Mouse (Mus musculus) embryonic facial prominence, embryonic 12.5 days (tissue): Measurements from ENCODE around the gene Sat2. TPM values are rescaled to one million over a fixed set of nuclear protein-coding genes. Genes with fewer than 3 reads are reported as not detected.
A peak's percentile ranks its signal among the peaks of the same experiment; 100 is the strongest.
"Not testable (repeated sequence)": the region's sequence is repeated elsewhere in the genome, so short reads cannot be mapped to it uniquely, and the experiment has no call there.

Experiments
- ATAC-seq: fragments of 200-750 bp; cut with Nextera tagmentation; 2 replicates; pipeline ENCODE4 v1.8.0; 2017; ENCODE audit not compliant: insufficient number of reproducible peaks, insufficient read depth, low FRiP score, low TSS enrichment
- H3K27ac ChIP-seq: fragments of 300-500 bp; sonication (generic); 2 replicates; pipeline ENCODE4 v1.5.1; 2016; ENCODE audit warnings: mild to moderate bottlenecking
- H3K27me3 ChIP-seq: fragments of 300-500 bp; sonication (generic); 2 replicates; pipeline ENCODE4 v1.6.1; 2016; ENCODE audit warnings: mild to moderate bottlenecking, moderate library complexity
- H3K36me3 ChIP-seq: fragments of 300-500 bp; sonication (generic); 2 replicates; pipeline ENCODE4 v1.6.1; 2016; ENCODE audit warnings: mild to moderate bottlenecking
- H3K4me1 ChIP-seq: fragments of 300-500 bp; sonication (generic); 2 replicates; pipeline ENCODE4 v1.6.1; 2016
- H3K4me2 ChIP-seq: fragments of 300-500 bp; sonication (generic); replicated peaks from 2 replicates; pipeline ENCODE4 v1.6.1; 2016; ENCODE audit warnings: mild to moderate bottlenecking, moderate library complexity
- H3K4me3 ChIP-seq: fragments of 300-500 bp; sonication (generic); 2 replicates; pipeline ENCODE4 v1.5.1; 2016; ENCODE audit warnings: mild to moderate bottlenecking
- H3K9ac ChIP-seq: fragments of 300-500 bp; sonication (generic); 2 replicates; pipeline ENCODE4 v1.6.1; 2016; ENCODE audit warnings: mild to moderate bottlenecking, moderate library complexity
- H3K9me3 ChIP-seq: fragments of 300-500 bp; sonication (generic); 2 replicates; pipeline ENCODE4 v1.6.1; 2016; ENCODE audit warnings: mild to moderate bottlenecking, moderate library complexity
- WGBS: fragments of 180-500 bp; shearing (Covaris S2); methylation state at CpG from one replicate; pipeline ENCODE4 v1.1.7; 2016; 5-methylcytosine and 5-hydroxymethylcytosine counted together
- polyA plus RNA-seq: library from polyadenylated mRNA; unstranded; fragments of >200 nt; fragmentation: Nextera tagmentation; extraction: Ambion mirVana; gene quantifications from 2 replicates; pipeline ENCODE4 v1.2.1, GENCODE M21; 2016

Gene Sat2
- polyA plus RNA-seq, 1 experiment from 2014 or later, result 25.8 TPM

- not testable (repeated sequence) for H3K27me3 ChIP-seq, ATAC-seq, H3K27ac ChIP-seq, H3K36me3 ChIP-seq, H3K4me3 ChIP-seq, H3K4me1 ChIP-seq, H3K9me3 ChIP-seq, H3K9ac ChIP-seq
- H3K4me2 ChIP-seq, result peak overlapping the region; percentile 34; the same call in 1 of the 2 replicates
- 52% methylated on average over 11 of the region's 11 CpGs for WGBS
These were observed 7.6 kb upstream of the Sat2 start for GRCm38 (mm10) chr11:69614257-69614588.

- WGBS, result 47% methylated on average over 10 of the region's 10 CpGs
- Histone ChIP-seq H3K27me3 (peaks cover 6% of the 10 kb centered on the region; the same call in 1 of the 2 replicates), H3K36me3 (no peaks in the 10 kb centered on the region), H3K4me1 (peaks cover 8% of the 10 kb centered on the region; the same call in 1 of the 2 replicates), H3K4me2 (no peak overlapping the region), H3K4me3 (no peak overlapping the region), H3K9me3 (no peaks in the 10 kb centered on the region), H3K9ac (0 out of 2 replicates have a peak overlapping the region, but pooled peaks have one; percentile 19), H3K27ac (no peak overlapping the region)
- ATAC-seq, result no peak
These were observed 5.0 kb upstream of the Sat2 start for GRCm38 (mm10) chr11:69616781-69617180.

GRCm38 (mm10) chr11:69617805-69618204 lies 4.0 kb upstream of the Sat2 start, which contains the start of gene Shbg:
Gene Shbg (minus strand): TSS chr11:69617905.
- H3K9ac ChIP-seq, result 0 out of 2 replicates have a peak within 1 kb of the TSS, but pooled peaks have one; percentile 19
- H3K36me3 ChIP-seq, result no peaks in the 10 kb centered on the region
- H3K27me3 ChIP-seq, result peaks cover 6% of the 10 kb centered on the region; the same call in 1 of the 2 replicates
- H3K27ac ChIP-seq, result no peak within 1 kb of the TSS
- H3K4me1 ChIP-seq, result peaks cover 13% of the 10 kb centered on the region
- 74% methylated on average over 5 of the region's 5 CpGs for WGBS
- no peak within 1 kb of the TSS for H3K4me2 ChIP-seq
- ATAC-seq, result no peak
- no peak within 1 kb of the TSS for H3K4me3 ChIP-seq
- H3K9me3 ChIP-seq, result no peaks in the 10 kb centered on the region

- Histone ChIP-seq H3K4me3 (no peak overlapping the region), H3K27ac (no peak overlapping the region), H3K36me3 (no peaks in the 10 kb centered on the region), H3K27me3 (no peaks in the 10 kb centered on the region; the same call in 1 of the 2 replicates), H3K4me1 (peaks cover 13% of the 10 kb centered on the region), H3K4me2 (no peak overlapping the region), H3K9me3 (no peaks in the 10 kb centered on the region), H3K9ac (no peak overlapping the region)
- ATAC-seq, result no peak
- 81% methylated on average over 7 of the region's 7 CpGs for WGBS
These were observed 1.3 kb upstream of the Sat2 start for GRCm38 (mm10) chr11:69620394-69621081.

- 50% methylated on average over 6 of the region's 6 CpGs for WGBS
- H3K9me3 ChIP-seq, result no peaks in the 10 kb centered on the region
- H3K9ac ChIP-seq, result peak overlapping the region; percentile 75
- H3K4me2 ChIP-seq, result peak overlapping the region; percentile 78
- peaks cover 13% of the 10 kb centered on the region for H3K4me1 ChIP-seq
- peak overlapping the region; percentile 70 for H3K27ac ChIP-seq
- H3K36me3 ChIP-seq, result no peaks in the 10 kb centered on the region
- no peak for ATAC-seq
- peak overlapping the region; percentile 52 for H3K4me3 ChIP-seq
- H3K27me3 ChIP-seq, result no peaks in the 10 kb centered on the region
These were observed 582 bp downstream of the Sat2 start for GRCm38 (mm10) chr11:69622406-69622805.

- peaks cover 13% of the 10 kb centered on the region for H3K4me1 ChIP-seq
- WGBS, result 74% methylated on average over 4 of the region's 4 CpGs
- peak overlapping the region; percentile 75; the same call in 1 of the 2 replicates for H3K9ac ChIP-seq
- ATAC-seq, result no peak
- no peaks in the 10 kb centered on the region for H3K36me3 ChIP-seq
- peak overlapping the region; percentile 78 for H3K4me2 ChIP-seq
- H3K27ac ChIP-seq, result no peak overlapping the region
- H3K4me3 ChIP-seq, result peak overlapping the region; percentile 52
- no peaks in the 10 kb centered on the region for H3K9me3 ChIP-seq
- no peaks in the 10 kb centered on the region for H3K27me3 ChIP-seq
These were observed 1.2 kb downstream of the Sat2 start for GRCm38 (mm10) chr11:69623006-69623405.

GRCm38 (mm10) chr11:69624339-69624738 lies 2.5 kb downstream of the Sat2 start:
- H3K36me3 ChIP-seq, H3K27me3 ChIP-seq, H3K9ac ChIP-seq, H3K4me2 ChIP-seq, ATAC-seq, H3K27ac ChIP-seq, H3K9me3 ChIP-seq, H3K4me3 ChIP-seq: not testable (repeated sequence)
- peaks cover 13% of the 10 kb centered on the region for H3K4me1 ChIP-seq
- WGBS, result 79% methylated on average over 2 of the region's 2 CpGs

GRCm38 (mm10) chr11:69628286-69628685 lies 6.5 kb downstream of the Sat2 start:
- Histone ChIP-seq H3K4me1 (peaks cover 4% of the 10 kb centered on the region; the same call in 1 of the 2 replicates), H3K9me3 (no peaks in the 10 kb centered on the region), H3K9ac (no peak overlapping the region), H3K27me3 (no peaks in the 10 kb centered on the region), H3K36me3 (no peaks in the 10 kb centered on the region), H3K4me2 (no peak overlapping the region), H3K4me3 (no peak overlapping the region), H3K27ac (no peak overlapping the region)
- no peak for ATAC-seq
- 34% methylated on average over 6 of the region's 6 CpGs for WGBS

GRCm38 (mm10) chr11:69629802-69630201 lies 8.0 kb downstream of the Sat2 start:
- ATAC-seq, result no peak
- 70% methylated on average over 1 of the region's 1 CpGs for WGBS

GRCm38 (mm10) chr11:69632284-69633089 lies 10.7 kb downstream of the Sat2 start, which contains the start of gene Fxr2:
Gene Fxr2 (plus strand): TSS chr11:69632990.
- peak; percentile 99 for ATAC-seq
- Histone ChIP-seq H3K36me3 (peaks cover 3% of the 10 kb centered on the region), H3K4me2 (peak within 1 kb of the TSS; percentile 78), H3K27me3 (no peaks in the 10 kb centered on the region), H3K9ac (peak within 1 kb of the TSS; percentile 90), H3K9me3 (no peaks in the 10 kb centered on the region), H3K4me1 (peaks cover 23% of the 10 kb centered on the region), H3K27ac (peak within 1 kb of the TSS; percentile 96), H3K4me3 (peak within 1 kb of the TSS; percentile 69)
- WGBS, result under 1% methylated on average over 43 of the region's 56 CpGs

More at GRCm38 (mm10) chr11:69629802-69630201, 8.0 kb downstream of the Sat2 start:
- H3K9ac ChIP-seq, result no peak overlapping the region
- H3K4me3 ChIP-seq, result no peak overlapping the region
- no peaks in the 10 kb centered on the region for H3K36me3 ChIP-seq
- no peak overlapping the region for H3K4me2 ChIP-seq
- H3K27me3 ChIP-seq, result no peaks in the 10 kb centered on the region
- H3K27ac ChIP-seq, result no peak overlapping the region
- H3K4me1 ChIP-seq, result peaks cover 14% of the 10 kb centered on the region
- no peaks in the 10 kb centered on the region for H3K9me3 ChIP-seq

GRCm38 (mm10) chr11:69633128-69633866 lies 11.5 kb downstream of the Sat2 start:
- Histone ChIP-seq H3K9ac (peak overlapping the region; percentile 90), H3K27ac (peak overlapping the region; percentile 96), H3K4me3 (peak overlapping the region; percentile 69), H3K27me3 (no peaks in the 10 kb centered on the region), H3K4me1 (peaks cover 23% of the 10 kb centered on the region), H3K36me3 (peaks cover 6% of the 10 kb centered on the region), H3K4me2 (peak overlapping the region; percentile 78), H3K9me3 (no peaks in the 10 kb centered on the region)
- ATAC-seq, result peak; percentile 29; the same call in 1 of the 2 replicates
- WGBS, result under 1% methylated on average over 45 of the region's 50 CpGs
